Mouse (Mus musculus) heart, adult 2 months (tissue): ENCODE results near the gene Gm9944.

Experiments used
- CTCF ChIP-seq: fragments of 200-600 bp; IDR thresholded peaks from 2 replicates; pipeline ENCODE4 v1.8.1; 2022; ENCODE audit warnings: antibody characterized with exemption, mild to moderate bottlenecking, moderate library complexity
- EP300 ChIP-seq: fragments of 200-500 bp; IDR thresholded peaks from 2 replicates; pipeline ENCODE4 v1.6.1; 2011; ENCODE audit warnings: low read depth, low read length, control low read depth; ENCODE audit not compliant: insufficient read depth
- POLR2A ChIP-seq: fragments of 200-500 bp; IDR thresholded peaks from 2 replicates; pipeline ENCODE4 v1.6.1; 2011; ENCODE audit warnings: mild to moderate bottlenecking, low read depth, low read length, control low read depth; ENCODE audit not compliant: insufficient read depth

DNA sequence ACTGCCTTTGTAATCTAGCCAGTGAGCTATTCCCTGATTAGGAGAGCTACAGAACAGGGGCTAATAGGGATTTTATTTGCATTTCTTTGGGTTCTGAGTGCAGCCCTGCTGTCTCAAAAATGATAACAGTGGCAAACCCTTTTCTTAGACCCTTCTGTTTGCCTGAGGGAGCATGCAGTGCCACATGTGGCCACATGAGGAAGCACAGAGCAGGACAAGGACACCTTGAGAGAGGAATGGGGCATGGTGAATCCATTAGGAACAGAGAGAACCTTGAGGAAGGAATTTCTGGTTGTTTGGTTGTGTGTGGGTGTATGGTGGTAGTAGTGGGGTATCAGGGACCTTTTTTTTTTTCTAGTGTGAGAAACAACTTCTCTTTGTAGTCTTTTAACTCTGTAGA is 32.5 kb downstream of the Gm9944 start:
- TF ChIP-seq EP300 (no peak), CTCF (peak; percentile 41), POLR2A (no peak)
